Mouse (Mus musculus): ENCODE measurements around the gene E130308A19Rik. TPM values are rescaled to one million over a fixed set of nuclear protein-coding genes. Genes with fewer than 3 reads are reported as not detected.

The E130308A19Rik gene
- polyA plus RNA-seq, 1 experiment from 2014 or later = 60.5 TPM

Other genes with a start within 250 kb of the E130308A19Rik start
- 1.1 and 1.5 TPM in 2 replicates for gene Susd1, start 187.6 kb upstream of the E130308A19Rik start, polyA plus RNA-seq (2016; fragmentation: Nextera tagmentation; extraction: Ambion mirVana)
- gene Ptbp3, start 76.8 kb upstream of the E130308A19Rik start, polyA plus RNA-seq (2016; fragmentation: Nextera tagmentation; extraction: Ambion mirVana) = 22.4 and 26.3 TPM in 2 replicates
- 30.0 and 30.4 TPM in 2 replicates for gene Hsdl2, start 44.6 kb upstream of the E130308A19Rik start, polyA plus RNA-seq (2016; fragmentation: Nextera tagmentation; extraction: Ambion mirVana)
- gene Inip, start 175.4 kb downstream of the E130308A19Rik start, polyA plus RNA-seq (2016; fragmentation: Nextera tagmentation; extraction: Ambion mirVana) = 94.5 and 101 TPM in 2 replicates
- gene Snx30, start 179.6 kb downstream of the E130308A19Rik start, polyA plus RNA-seq (2016; fragmentation: Nextera tagmentation; extraction: Ambion mirVana) = 14.5 and 18.4 TPM in 2 replicates

Measured in midbrain, embryonic 12.5 days (tissue).